Mouse (Mus musculus): ENCODE results near the gene Vgll4. TPM values are rescaled to one million over a fixed set of nuclear protein-coding genes. Genes with fewer than 3 reads are reported as not detected.
"Not testable (repeated sequence)": the region's sequence is repeated elsewhere in the genome, so short reads cannot be mapped to it uniquely, and the experiment has no call there.

The Vgll4 gene
- polyA plus RNA-seq, 1 experiment from 2014 or later = 111 TPM

DNA sequence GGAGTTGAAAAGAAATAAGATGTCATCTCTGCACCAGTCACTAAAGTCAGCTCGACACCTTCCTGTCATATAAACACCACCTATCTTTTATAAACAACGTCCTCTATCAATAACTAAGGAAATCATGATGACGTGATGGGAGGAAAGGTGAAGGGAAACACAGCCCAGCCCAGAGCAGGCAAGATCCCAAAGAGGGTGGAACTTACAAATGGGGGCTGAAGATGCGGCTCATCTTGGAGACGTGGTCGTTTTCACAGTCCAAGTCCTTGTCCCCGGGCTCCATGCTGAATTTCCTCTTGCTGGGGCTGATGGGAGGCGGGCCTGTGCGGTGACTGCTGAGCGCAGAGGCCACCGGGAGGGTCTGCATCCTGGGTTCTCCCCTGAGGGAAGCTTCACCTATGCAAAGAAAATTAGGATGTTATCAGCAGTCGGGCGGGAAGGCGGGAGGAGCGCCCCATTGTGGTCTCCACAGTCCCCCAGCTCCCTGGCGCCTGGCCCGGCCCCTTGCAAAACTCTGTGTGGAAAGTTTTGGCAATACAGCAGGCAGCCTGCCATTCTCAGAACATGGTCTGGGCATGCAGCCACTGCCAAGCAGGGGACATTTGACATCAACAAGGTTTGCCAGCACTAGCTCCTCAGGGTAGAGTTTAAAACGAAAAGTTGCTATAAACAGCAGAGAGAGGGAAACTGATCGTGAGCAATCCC, 79.2 kb downstream of the Vgll4 start:
- Histone ChIP-seq H3K36me3 (ENCODE audit: insufficient read depth) (peaks cover 41% of the 10 kb centered on the region), H3K9ac (peak overlapping the region; percentile 20; the same call in 1 of the 2 replicates), H3K27ac (ENCODE audit: low read depth) (peak overlapping the region; percentile 80), H3K27me3 (ENCODE audit: insufficient read depth, low read length) (no peaks in the 10 kb centered on the region), H3K9me3 (ENCODE audit: low read depth, low read length) (no peaks in the 10 kb centered on the region), H3K4me2 (peak overlapping the region; percentile 30), H3K4me3 (ENCODE audit: low read depth, low read length) (no peak overlapping the region), H3K4me1 (ENCODE audit: insufficient read depth) (peaks cover 64% of the 10 kb centered on the region)
- WGBS = 17% methylated on average over 19 of the region's 19 CpGs
- DNase-seq (peak; percentile 90), ATAC-seq (ENCODE audit: insufficient read depth) (0 out of 2 replicates have a peak, but pooled peaks have one; percentile 16)
- peak; percentile 21; the same call in 1 of the 2 replicates for TF ChIP-seq CTCF (IDR thresholded peaks at IDR 0.05; ENCODE audit: low read depth)

DNA sequence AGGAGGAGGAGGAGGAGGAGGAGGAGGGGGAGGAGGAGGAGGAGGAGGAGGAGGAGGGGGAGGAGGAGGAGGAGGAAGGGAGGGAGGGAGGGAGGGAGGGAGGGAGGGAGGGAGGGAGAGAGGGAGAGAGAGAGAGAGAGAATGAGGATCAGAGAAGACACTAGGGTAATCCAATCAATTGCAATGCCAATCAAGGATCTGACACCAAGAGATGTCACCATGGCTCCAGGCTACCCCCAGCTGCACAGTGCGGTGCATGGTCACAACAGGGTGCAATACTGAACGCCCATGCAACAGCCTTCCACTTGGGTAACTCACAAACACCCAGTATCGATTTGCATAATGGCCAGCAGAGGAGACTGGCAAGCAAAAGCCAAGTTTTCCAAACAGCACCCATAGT, 79.8 kb downstream of the Vgll4 start:
- H3K4me2 ChIP-seq = peak overlapping the region; percentile 30; the same call in 1 of the 2 replicates
- not testable (repeated sequence) for ATAC-seq (ENCODE audit: insufficient read depth); H3K9me3 ChIP-seq (ENCODE audit: low read depth, low read length); H3K9ac ChIP-seq; H3K4me3 ChIP-seq (ENCODE audit: low read depth, low read length); H3K27me3 ChIP-seq (ENCODE audit: insufficient read depth, low read length); DNase-seq
- H3K4me1 ChIP-seq (ENCODE audit: insufficient read depth) = peaks cover 64% of the 10 kb centered on the region
- 51% methylated on average over 3 of the region's 3 CpGs for WGBS
- H3K36me3 ChIP-seq (ENCODE audit: insufficient read depth) = peaks cover 38% of the 10 kb centered on the region
- H3K27ac ChIP-seq (ENCODE audit: low read depth) = peak overlapping the region; percentile 80

DNA sequence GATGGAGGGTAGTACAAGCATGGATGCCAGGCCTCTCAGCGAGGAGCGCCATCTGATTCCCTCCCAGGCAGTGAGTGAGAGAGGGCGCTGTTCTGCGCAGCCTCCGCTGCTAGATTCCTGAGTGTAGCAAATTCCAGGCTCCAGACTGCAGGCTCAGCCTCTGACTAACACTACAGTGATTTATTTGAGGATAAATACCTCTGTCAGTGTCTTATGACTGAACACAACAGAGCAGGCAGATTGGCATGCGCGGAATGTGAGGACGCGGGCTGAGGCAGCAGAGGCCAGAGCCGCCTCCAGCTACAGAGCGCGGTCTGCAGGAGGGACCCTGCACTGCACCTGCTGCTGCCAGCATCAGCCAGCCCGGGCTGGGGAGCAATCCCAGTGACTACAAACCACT, 80.9 kb downstream of the Vgll4 start:
- H3K27ac ChIP-seq (ENCODE audit: low read depth) = peak overlapping the region; percentile 84
- H3K4me3 ChIP-seq (ENCODE audit: low read depth, low read length) = no peak overlapping the region
- H3K36me3 ChIP-seq (ENCODE audit: insufficient read depth) = peaks cover 45% of the 10 kb centered on the region
- TF ChIP-seq CTCF (IDR thresholded peaks at IDR 0.05; ENCODE audit: low read depth) = peak; percentile 80
- 6% methylated on average over 13 of the region's 13 CpGs for WGBS
- peaks cover 62% of the 10 kb centered on the region for H3K4me1 ChIP-seq (ENCODE audit: insufficient read depth)
- no peak overlapping the region for H3K9ac ChIP-seq
- H3K9me3 ChIP-seq (ENCODE audit: low read depth, low read length) = no peaks in the 10 kb centered on the region
- no peak overlapping the region for H3K4me2 ChIP-seq
- no peaks in the 10 kb centered on the region for H3K27me3 ChIP-seq (ENCODE audit: insufficient read depth, low read length)
- peak; percentile 83 for ATAC-seq (ENCODE audit: insufficient read depth)
- DNase-seq = peak; percentile 89

DNA sequence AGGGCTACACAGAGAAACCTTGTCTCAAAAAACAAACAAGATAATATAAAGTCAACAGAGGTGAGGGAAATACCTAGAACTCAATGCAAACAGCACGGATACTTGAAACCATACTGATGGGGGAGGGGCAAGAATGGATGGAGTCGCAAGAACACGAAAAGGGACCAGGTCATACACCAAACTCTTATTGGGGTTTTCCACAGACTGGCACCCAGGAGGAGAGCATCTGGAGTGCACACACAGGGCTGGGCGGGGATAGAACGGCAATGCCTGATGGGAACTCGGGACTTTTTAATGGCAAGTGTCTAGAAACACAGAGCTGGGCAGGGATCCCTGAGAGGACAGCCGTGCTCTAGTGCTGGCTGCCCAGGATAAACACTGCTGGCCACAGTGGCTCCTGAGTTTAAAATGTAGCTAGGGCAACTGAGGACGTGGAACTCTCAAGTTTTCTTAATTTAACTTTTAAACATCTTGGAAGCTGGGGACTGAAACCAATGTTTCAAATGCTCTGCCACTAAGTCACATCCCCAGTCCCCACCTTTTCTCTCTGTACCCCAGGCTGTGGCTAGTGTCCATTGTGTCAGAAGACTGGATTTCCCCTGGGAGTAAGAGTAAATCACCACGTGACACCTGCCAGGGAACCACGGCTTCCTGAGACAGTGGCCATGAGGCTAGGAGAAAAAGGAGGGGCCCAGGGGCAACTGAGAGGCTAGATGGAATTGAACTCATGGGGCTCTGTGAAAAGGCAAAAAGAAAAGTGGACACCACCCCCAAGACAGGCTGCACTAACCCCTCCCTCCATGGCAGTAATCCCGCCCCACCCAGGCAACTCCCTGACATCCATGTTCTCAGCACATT, 83.1 kb downstream of the Vgll4 start:
- peak overlapping the region; percentile 79 for H3K27ac ChIP-seq (ENCODE audit: low read depth)
- no peak for DNase-seq

DNA sequence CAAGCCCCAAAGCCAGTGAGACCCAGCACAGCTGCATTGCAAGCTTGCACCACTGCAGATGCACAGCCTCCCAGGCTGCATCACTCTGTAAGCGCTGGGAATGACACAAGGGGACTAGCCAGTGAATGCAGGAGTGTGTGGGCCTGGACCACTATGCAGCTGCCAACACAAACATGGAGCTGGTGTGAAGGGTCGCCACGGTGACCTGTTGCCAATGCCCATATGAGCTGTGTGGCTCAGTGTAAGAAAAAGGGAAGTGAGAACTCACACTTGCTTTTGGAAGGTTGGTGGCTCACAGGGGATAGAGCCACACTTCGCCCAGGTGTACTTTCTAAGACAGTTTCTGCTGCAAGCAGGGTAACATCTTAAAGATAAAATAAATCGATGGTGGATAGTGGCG, 83.8 kb downstream of the Vgll4 start:
- Histone ChIP-seq H3K4me1 (ENCODE audit: insufficient read depth) (peaks cover 59% of the 10 kb centered on the region), H3K27ac (ENCODE audit: low read depth) (peak overlapping the region; percentile 52; the same call in 1 of the 2 replicates), H3K27me3 (ENCODE audit: insufficient read depth, low read length) (no peaks in the 10 kb centered on the region), H3K9me3 (ENCODE audit: low read depth, low read length) (no peaks in the 10 kb centered on the region), H3K4me2 (no peak overlapping the region), H3K9ac (no peak overlapping the region), H3K4me3 (ENCODE audit: low read depth, low read length) (no peak overlapping the region), H3K36me3 (ENCODE audit: insufficient read depth) (peaks cover 51% of the 10 kb centered on the region)
- no peak for ATAC-seq (ENCODE audit: insufficient read depth)
- TF ChIP-seq CTCF (IDR thresholded peaks at IDR 0.05; ENCODE audit: low read depth) = no peak
- WGBS = 80% methylated on average over 6 of the region's 6 CpGs
- no peak for DNase-seq

More for the DNA sequence above, 83.1 kb downstream of the Vgll4 start:
- Histone ChIP-seq H3K36me3 (ENCODE audit: insufficient read depth) (peaks cover 51% of the 10 kb centered on the region), H3K9me3 (ENCODE audit: low read depth, low read length) (no peaks in the 10 kb centered on the region), H3K4me2 (no peak overlapping the region), H3K4me1 (ENCODE audit: insufficient read depth) (peaks cover 54% of the 10 kb centered on the region), H3K9ac (no peak overlapping the region; the same call in 1 of the 2 replicates), H3K27me3 (ENCODE audit: insufficient read depth, low read length) (no peaks in the 10 kb centered on the region), H3K4me3 (ENCODE audit: low read depth, low read length) (no peak overlapping the region)
- no peak for ATAC-seq (ENCODE audit: insufficient read depth)
- no peak for TF ChIP-seq CTCF (IDR thresholded peaks at IDR 0.05; ENCODE audit: low read depth)
- WGBS = 43% methylated on average over 11 of the region's 11 CpGs

DNA sequence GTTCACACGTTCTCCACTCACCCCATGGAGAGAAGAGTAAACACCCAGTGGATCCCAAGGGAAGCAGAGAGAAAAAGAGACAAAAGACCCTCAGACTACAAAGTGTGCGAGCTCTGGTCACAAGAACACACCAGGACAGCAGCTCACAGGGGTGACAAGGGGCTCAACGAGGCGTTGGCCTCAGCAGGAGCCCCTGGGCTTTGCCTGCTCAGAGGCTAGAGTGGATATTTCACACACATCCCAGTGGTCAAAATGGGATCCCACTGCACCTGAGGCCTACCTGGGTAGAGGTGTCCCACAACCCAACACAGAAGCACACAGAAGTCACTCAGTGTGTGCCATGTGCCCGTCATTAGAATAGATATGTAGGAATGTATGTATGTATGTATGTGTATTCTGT, 84.7 kb downstream of the Vgll4 start:
- H3K27ac ChIP-seq (ENCODE audit: low read depth) = peak overlapping the region; percentile 97; the same call in 1 of the 2 replicates
- no peak for ATAC-seq (ENCODE audit: insufficient read depth)
- no peak overlapping the region for H3K9ac ChIP-seq
- H3K4me1 ChIP-seq (ENCODE audit: insufficient read depth) = peaks cover 55% of the 10 kb centered on the region
- TF ChIP-seq CTCF (IDR thresholded peaks at IDR 0.05; ENCODE audit: low read depth) = no peak
- H3K36me3 ChIP-seq (ENCODE audit: insufficient read depth) = peaks cover 46% of the 10 kb centered on the region
- no peak overlapping the region for H3K4me3 ChIP-seq (ENCODE audit: low read depth, low read length)
- H3K27me3 ChIP-seq (ENCODE audit: insufficient read depth, low read length) = no peaks in the 10 kb centered on the region
- WGBS = 64% methylated on average over 5 of the region's 5 CpGs
- no peak overlapping the region for H3K4me2 ChIP-seq
- no peaks in the 10 kb centered on the region for H3K9me3 ChIP-seq (ENCODE audit: low read depth, low read length)
- DNase-seq = no peak

DNA sequence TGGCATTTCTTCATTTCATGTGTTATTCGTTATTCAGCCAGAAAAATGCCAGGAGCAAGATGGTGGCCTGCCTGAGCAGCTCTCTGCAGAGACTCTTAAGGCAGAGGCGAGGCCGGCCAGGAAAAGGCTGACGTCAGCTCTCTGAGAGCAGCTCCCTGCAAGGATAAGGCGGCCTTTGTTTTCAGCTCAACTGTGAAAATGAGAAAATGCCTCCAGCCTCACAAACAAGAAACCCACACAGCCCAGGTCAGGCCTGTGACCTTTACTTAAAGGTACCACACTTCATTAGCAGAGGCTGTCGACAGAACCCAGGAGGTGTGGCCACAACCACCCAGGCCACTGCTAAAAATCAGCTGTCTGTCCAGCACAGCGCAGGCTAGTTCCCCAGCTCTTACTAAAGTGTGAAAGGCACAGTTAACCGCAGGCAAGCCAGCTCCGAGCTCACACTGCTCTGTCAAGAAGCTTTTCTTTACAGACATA, 86.5 kb downstream of the Vgll4 start:
- peaks cover 59% of the 10 kb centered on the region for H3K4me1 ChIP-seq (ENCODE audit: insufficient read depth)
- ATAC-seq (ENCODE audit: insufficient read depth) (peak; percentile 83), DNase-seq (peak; percentile 94)
- peak overlapping the region; percentile 97 for H3K27ac ChIP-seq (ENCODE audit: low read depth)
- H3K4me3 ChIP-seq (ENCODE audit: low read depth, low read length) = no peak overlapping the region
- peaks cover 39% of the 10 kb centered on the region for H3K36me3 ChIP-seq (ENCODE audit: insufficient read depth)
- peak overlapping the region; percentile 47 for H3K4me2 ChIP-seq
- no peaks in the 10 kb centered on the region for H3K27me3 ChIP-seq (ENCODE audit: insufficient read depth, low read length)
- 4% methylated on average over 9 of the region's 9 CpGs for WGBS
- TF ChIP-seq CTCF (IDR thresholded peaks at IDR 0.05; ENCODE audit: low read depth) = no peak
- H3K9ac ChIP-seq = peak overlapping the region; percentile 38
- no peaks in the 10 kb centered on the region for H3K9me3 ChIP-seq (ENCODE audit: low read depth, low read length)
